Mouse (Mus musculus): Measurements from ENCODE around the gene Trio. TPM values are rescaled to one million over a fixed set of nuclear protein-coding genes. Genes with fewer than 3 reads are reported as not detected.

Gene Trio
- polyA plus RNA-seq, 1 experiment from 2014 or later = 45.4 TPM

- Histone ChIP-seq H3K27ac (replicated peaks; ENCODE audit: low read depth, low read length) (no peak overlapping the region), H3K9ac (replicated peaks; ENCODE audit: low read length) (no peak overlapping the region), H3K4me3 (ENCODE audit: low read depth, low read length) (no peak overlapping the region), H3K4me1 (ENCODE audit: control insufficient read depth, insufficient read depth, low read length) (no peaks in the 10 kb centered on the region), H3K36me3 (replicated peaks; ENCODE audit: control insufficient read depth, insufficient read depth, low read depth, low read length) (no peaks in the 10 kb centered on the region), H3K27me3 (ENCODE audit: control insufficient read depth, insufficient read depth, low read length) (no peaks in the 10 kb centered on the region), H3K9me3 (replicated peaks; ENCODE audit: control insufficient read depth, low read length) (no peaks in the 10 kb centered on the region), H3K4me2 (ENCODE audit: low read depth, low read length) (no peak overlapping the region)
- DNase-seq (ENCODE audit: low spot score) = no peak
- WGBS = 62% methylated on average over 1 of the region's 1 CpGs
- ATAC-seq (replicated peaks; ENCODE audit: insufficient number of reproducible peaks, low FRiP score, low TSS enrichment, low read depth) = no peak
Observed at GRCm38 (mm10) chr15:28064733-28065088, 39.1 kb upstream of the Trio start.

GRCm38 (mm10) chr15:28064081-28064732 lies 38.6 kb upstream of the Trio start:
- H3K27ac ChIP-seq (replicated peaks; ENCODE audit: low read depth, low read length) = no peak overlapping the region
- H3K4me1 ChIP-seq (ENCODE audit: control insufficient read depth, insufficient read depth, low read length) = no peaks in the 10 kb centered on the region
- no peak overlapping the region for H3K9ac ChIP-seq (replicated peaks; ENCODE audit: low read length)
- H3K4me3 ChIP-seq (ENCODE audit: low read depth, low read length) = no peak overlapping the region
- no peaks in the 10 kb centered on the region for H3K36me3 ChIP-seq (replicated peaks; ENCODE audit: control insufficient read depth, insufficient read depth, low read depth, low read length)
- no peak overlapping the region for H3K4me2 ChIP-seq (ENCODE audit: low read depth, low read length)
- 70% methylated on average over 13 of the region's 13 CpGs for WGBS
- no peaks in the 10 kb centered on the region for H3K9me3 ChIP-seq (replicated peaks; ENCODE audit: control insufficient read depth, low read length)
- no peak for DNase-seq (ENCODE audit: low spot score)
- H3K27me3 ChIP-seq (ENCODE audit: control insufficient read depth, insufficient read depth, low read length) = no peaks in the 10 kb centered on the region
- ATAC-seq (replicated peaks; ENCODE audit: insufficient number of reproducible peaks, low FRiP score, low TSS enrichment, low read depth) = no peak

GRCm38 (mm10) chr15:28063466-28063865 lies 37.8 kb upstream of the Trio start:
- Histone ChIP-seq H3K36me3 (replicated peaks; ENCODE audit: control insufficient read depth, insufficient read depth, low read depth, low read length) (no peaks in the 10 kb centered on the region), H3K27ac (replicated peaks; ENCODE audit: low read depth, low read length) (no peak overlapping the region), H3K4me3 (ENCODE audit: low read depth, low read length) (no peak overlapping the region), H3K4me1 (ENCODE audit: control insufficient read depth, insufficient read depth, low read length) (no peaks in the 10 kb centered on the region), H3K9me3 (replicated peaks; ENCODE audit: control insufficient read depth, low read length) (no peaks in the 10 kb centered on the region), H3K4me2 (ENCODE audit: low read depth, low read length) (no peak overlapping the region), H3K9ac (replicated peaks; ENCODE audit: low read length) (no peak overlapping the region), H3K27me3 (ENCODE audit: control insufficient read depth, insufficient read depth, low read length) (no peaks in the 10 kb centered on the region)
- no peak for ATAC-seq (replicated peaks; ENCODE audit: insufficient number of reproducible peaks, low FRiP score, low TSS enrichment, low read depth)
- DNase-seq (ENCODE audit: low spot score) = no peak
- WGBS = 95% methylated on average over 2 of the region's 2 CpGs

- no peaks in the 10 kb centered on the region for H3K36me3 ChIP-seq (replicated peaks; ENCODE audit: control insufficient read depth, insufficient read depth, low read depth, low read length)
- no peak overlapping the region for H3K4me3 ChIP-seq (ENCODE audit: low read depth, low read length)
- H3K4me1 ChIP-seq (ENCODE audit: control insufficient read depth, insufficient read depth, low read length) = no peaks in the 10 kb centered on the region
- H3K27me3 ChIP-seq (ENCODE audit: control insufficient read depth, insufficient read depth, low read length) = no peaks in the 10 kb centered on the region
- no peaks in the 10 kb centered on the region for H3K9me3 ChIP-seq (replicated peaks; ENCODE audit: control insufficient read depth, low read length)
- no peak overlapping the region for H3K27ac ChIP-seq (replicated peaks; ENCODE audit: low read depth, low read length)
- H3K4me2 ChIP-seq (ENCODE audit: low read depth, low read length) = no peak overlapping the region
- no peak for ATAC-seq (replicated peaks; ENCODE audit: insufficient number of reproducible peaks, low FRiP score, low TSS enrichment, low read depth)
- no peak overlapping the region for H3K9ac ChIP-seq (replicated peaks; ENCODE audit: low read length)
- no peak for DNase-seq (ENCODE audit: low spot score)
- 95% methylated on average over 3 of the region's 3 CpGs for WGBS
Observed at GRCm38 (mm10) chr15:28062016-28062415, 36.4 kb upstream of the Trio start.

GRCm38 (mm10) chr15:28060977-28061376 lies 35.3 kb upstream of the Trio start:
- WGBS = 86% methylated on average over 5 of the region's 5 CpGs
- Histone ChIP-seq H3K4me2 (ENCODE audit: low read depth, low read length) (no peak overlapping the region), H3K9me3 (replicated peaks; ENCODE audit: control insufficient read depth, low read length) (no peaks in the 10 kb centered on the region), H3K36me3 (replicated peaks; ENCODE audit: control insufficient read depth, insufficient read depth, low read depth, low read length) (no peaks in the 10 kb centered on the region), H3K4me1 (ENCODE audit: control insufficient read depth, insufficient read depth, low read length) (no peaks in the 10 kb centered on the region), H3K27ac (replicated peaks; ENCODE audit: low read depth, low read length) (no peak overlapping the region), H3K27me3 (ENCODE audit: control insufficient read depth, insufficient read depth, low read length) (no peaks in the 10 kb centered on the region), H3K4me3 (ENCODE audit: low read depth, low read length) (no peak overlapping the region), H3K9ac (replicated peaks; ENCODE audit: low read length) (no peak overlapping the region)
- DNase-seq (ENCODE audit: low spot score) (no peak), ATAC-seq (replicated peaks; ENCODE audit: insufficient number of reproducible peaks, low FRiP score, low TSS enrichment, low read depth) (no peak)

GRCm38 (mm10) chr15:28060423-28060822 lies 34.8 kb upstream of the Trio start:
- H3K9me3 ChIP-seq (replicated peaks; ENCODE audit: control insufficient read depth, low read length) = no peaks in the 10 kb centered on the region
- no peak overlapping the region for H3K27ac ChIP-seq (replicated peaks; ENCODE audit: low read depth, low read length)
- H3K27me3 ChIP-seq (ENCODE audit: control insufficient read depth, insufficient read depth, low read length) = no peaks in the 10 kb centered on the region
- DNase-seq (ENCODE audit: low spot score) = no peak
- 66% methylated on average over 6 of the region's 6 CpGs for WGBS
- H3K4me2 ChIP-seq (ENCODE audit: low read depth, low read length) = no peak overlapping the region
- H3K4me3 ChIP-seq (ENCODE audit: low read depth, low read length) = no peak overlapping the region
- no peaks in the 10 kb centered on the region for H3K36me3 ChIP-seq (replicated peaks; ENCODE audit: control insufficient read depth, insufficient read depth, low read depth, low read length)
- ATAC-seq (replicated peaks; ENCODE audit: insufficient number of reproducible peaks, low FRiP score, low TSS enrichment, low read depth) = no peak
- no peak overlapping the region for H3K9ac ChIP-seq (replicated peaks; ENCODE audit: low read length)
- H3K4me1 ChIP-seq (ENCODE audit: control insufficient read depth, insufficient read depth, low read length) = no peaks in the 10 kb centered on the region

GRCm38 (mm10) chr15:28057545-28057944 lies 31.9 kb upstream of the Trio start:
- no peak for DNase-seq (ENCODE audit: low spot score)
- Histone ChIP-seq H3K9me3 (replicated peaks; ENCODE audit: control insufficient read depth, low read length) (no peaks in the 10 kb centered on the region), H3K4me1 (ENCODE audit: control insufficient read depth, insufficient read depth, low read length) (no peaks in the 10 kb centered on the region)

GRCm38 (mm10) chr15:28054731-28055130 lies 29.1 kb upstream of the Trio start:
- H3K4me1 ChIP-seq (ENCODE audit: control insufficient read depth, insufficient read depth, low read length) = no peaks in the 10 kb centered on the region
- 79% methylated on average over 1 of the region's 1 CpGs for WGBS
- H3K36me3 ChIP-seq (replicated peaks; ENCODE audit: control insufficient read depth, insufficient read depth, low read depth, low read length) = no peaks in the 10 kb centered on the region
- no peak overlapping the region for H3K4me2 ChIP-seq (ENCODE audit: low read depth, low read length)
- no peaks in the 10 kb centered on the region for H3K9me3 ChIP-seq (replicated peaks; ENCODE audit: control insufficient read depth, low read length)
- no peak overlapping the region for H3K4me3 ChIP-seq (ENCODE audit: low read depth, low read length)
- H3K27ac ChIP-seq (replicated peaks; ENCODE audit: low read depth, low read length) = no peak overlapping the region
- no peak for ATAC-seq (replicated peaks; ENCODE audit: insufficient number of reproducible peaks, low FRiP score, low TSS enrichment, low read depth)
- no peak overlapping the region for H3K9ac ChIP-seq (replicated peaks; ENCODE audit: low read length)
- no peak for DNase-seq (ENCODE audit: low spot score)
- no peaks in the 10 kb centered on the region for H3K27me3 ChIP-seq (ENCODE audit: control insufficient read depth, insufficient read depth, low read length)

More at GRCm38 (mm10) chr15:28057545-28057944, 31.9 kb upstream of the Trio start:
- Histone ChIP-seq H3K4me2 (ENCODE audit: low read depth, low read length) (no peak overlapping the region), H3K4me3 (ENCODE audit: low read depth, low read length) (no peak overlapping the region), H3K9ac (replicated peaks; ENCODE audit: low read length) (no peak overlapping the region), H3K27me3 (ENCODE audit: control insufficient read depth, insufficient read depth, low read length) (no peaks in the 10 kb centered on the region), H3K36me3 (replicated peaks; ENCODE audit: control insufficient read depth, insufficient read depth, low read depth, low read length) (no peaks in the 10 kb centered on the region), H3K27ac (replicated peaks; ENCODE audit: low read depth, low read length) (no peak overlapping the region)
- ATAC-seq (replicated peaks; ENCODE audit: insufficient number of reproducible peaks, low FRiP score, low TSS enrichment, low read depth) = no peak
- WGBS = 61% methylated on average over 5 of the region's 5 CpGs
